Mouse (Mus musculus) spleen, postnatal 14 days (tissue): ENCODE results near the gene Lysmd4.
A peak's percentile ranks its signal among the peaks of the same experiment; 100 is the strongest.

Source experiments
- DNase-seq, 2 experiments: peaks; one replicate each; pipeline ENCODE4 v3.0.0; 2021 to 2022; ENCODE audit warnings: low spot score in 2 of 2

Gene Lysmd4

DNA sequence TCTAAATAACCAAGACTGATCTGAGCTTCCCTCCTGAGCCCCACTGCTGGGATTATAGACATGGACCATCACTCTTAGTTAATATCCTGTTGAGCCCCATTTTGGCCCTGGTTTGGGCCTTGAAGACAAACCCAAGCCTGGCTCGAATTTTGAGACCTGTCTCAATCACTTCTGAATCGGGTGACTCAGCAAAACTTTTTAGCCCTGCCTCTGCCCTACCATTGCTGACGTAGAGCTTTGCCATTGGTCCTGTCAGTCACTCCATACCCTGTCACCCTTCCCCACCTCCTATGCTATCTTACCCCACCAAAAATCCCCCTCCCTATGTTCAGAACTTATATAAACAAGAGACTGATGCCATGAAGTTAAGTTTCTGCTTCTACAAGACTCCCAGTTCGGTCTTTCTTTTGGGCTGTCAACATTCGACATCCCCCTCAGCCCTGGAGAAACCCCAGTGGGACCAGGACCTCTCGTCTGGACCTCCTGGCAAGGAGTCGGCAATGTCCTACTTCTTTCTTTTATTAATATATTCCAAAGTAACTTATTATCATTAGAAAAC lies 119.8 kb downstream of the Lysmd4 start:
- DNase-seq: no peak

DNA sequence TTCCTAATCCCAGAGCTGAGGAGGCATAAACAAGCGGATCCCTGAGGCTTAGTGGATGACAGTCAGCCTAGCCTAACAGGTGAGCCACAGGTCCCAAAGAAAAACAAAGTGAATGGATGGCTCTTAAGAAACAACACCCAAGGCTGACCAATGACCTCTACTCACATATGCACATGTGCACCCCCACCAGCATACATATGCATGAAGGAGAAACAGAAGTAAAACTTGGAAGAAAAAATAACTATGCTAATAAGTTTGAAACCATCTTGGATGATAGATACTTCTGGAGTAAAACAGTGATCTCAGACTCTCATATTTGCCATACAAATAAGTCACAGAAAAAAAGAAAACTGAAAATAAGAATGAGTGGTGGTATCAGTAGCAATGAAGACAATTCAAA lies 122.1 kb downstream of the Lysmd4 start:
- DNase-seq: no peak

DNA sequence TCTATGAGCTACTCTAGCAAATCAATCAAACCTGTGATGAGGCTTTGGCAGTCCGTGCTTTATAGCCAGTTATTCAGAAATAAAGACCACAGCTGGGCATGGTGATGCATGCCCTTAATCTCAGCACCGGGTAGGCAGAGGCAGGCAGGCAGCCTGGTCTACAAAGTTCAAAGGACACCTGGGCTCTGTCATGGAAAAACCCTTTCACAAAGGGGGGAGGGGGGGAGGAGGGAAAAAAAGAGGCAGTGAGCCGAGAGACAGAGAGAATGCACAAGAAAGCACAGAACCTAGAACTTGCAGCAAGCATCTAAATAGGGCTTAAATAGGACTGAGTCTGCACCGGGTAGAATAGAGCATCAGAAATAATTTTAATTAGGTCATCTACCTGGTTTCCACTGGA lies 130.6 kb downstream of the Lysmd4 start:
- DNase-seq: no peak

GRCm38 (mm10) chr7:67353667-67354066 lies 131.3 kb downstream of the Lysmd4 start:
- peak in 1 of 2 experiments; percentile 34 for DNase-seq

DNA sequence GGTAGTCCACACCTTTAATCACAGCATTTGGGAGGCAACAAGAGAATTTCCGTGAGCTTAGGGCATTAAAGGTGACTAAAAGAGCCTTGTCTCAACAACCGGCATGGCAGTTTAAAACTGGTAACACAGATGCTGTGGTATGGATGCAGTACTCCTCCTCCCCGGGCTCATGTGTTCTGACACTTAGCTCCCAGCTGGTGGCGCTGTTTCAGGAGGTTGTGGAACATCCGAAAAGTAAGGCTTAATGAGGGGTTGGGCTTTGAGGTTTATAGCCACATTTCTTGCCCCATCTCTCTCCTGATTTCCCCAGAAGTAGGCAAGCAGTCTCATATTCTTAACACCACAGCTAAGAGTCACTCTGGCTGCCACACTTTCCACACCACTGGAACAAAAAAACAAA lies 133.5 kb downstream of the Lysmd4 start:
- DNase-seq: no peak
